Mouse (Mus musculus): ENCODE measurements around the gene Gm28372. TPM values are rescaled to one million over a fixed set of nuclear protein-coding genes. Genes with fewer than 3 reads are reported as not detected.

The Gm28372 gene
- polyA plus RNA-seq, 1 experiment from 2014 or later, result not detected

DNA sequence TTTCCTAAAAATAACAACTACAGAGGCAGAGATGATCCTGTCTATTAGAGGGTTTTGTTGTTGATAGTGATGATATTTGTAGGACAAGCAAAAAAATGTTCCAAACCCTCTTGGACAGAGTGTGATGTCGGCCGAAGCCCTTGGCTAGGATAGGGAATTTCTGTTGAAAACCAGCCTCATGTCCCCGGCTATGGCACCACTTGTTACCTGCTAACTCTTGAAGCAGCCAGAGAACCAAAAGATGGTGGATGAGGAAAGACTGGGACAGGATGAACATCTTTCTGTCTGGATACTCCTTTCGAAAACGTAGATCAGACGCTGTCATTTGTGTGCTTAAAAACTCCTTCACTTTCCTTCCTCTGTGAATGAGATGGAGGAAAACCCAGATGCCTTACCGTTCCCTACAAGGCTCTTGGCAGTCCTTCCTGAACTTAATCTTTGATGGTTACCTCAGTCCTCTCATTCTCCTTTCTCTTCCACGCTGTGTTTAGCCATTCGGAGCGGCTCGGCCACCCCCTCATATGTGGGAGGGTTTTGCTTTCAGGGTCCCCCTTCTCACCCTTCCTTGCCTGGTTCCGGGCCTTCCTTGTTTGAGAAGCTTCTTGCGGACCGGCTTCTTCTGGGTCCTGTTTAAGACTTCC is 46.2 kb downstream of the Gm28372 start:
- peaks cover 35% of the 10 kb centered on the region for H3K4me1 ChIP-seq (replicated peaks; ENCODE audit: control insufficient read depth, insufficient read depth, low read length)

GRCm38 (mm10) chr2:130451727-130452090 is 46.7 kb downstream of the Gm28372 start:
- H3K27me3 ChIP-seq (replicated peaks; ENCODE audit: control insufficient read depth, insufficient read depth, low read length), result no peaks in the 10 kb centered on the region
- no peak overlapping the region for H3K9ac ChIP-seq (ENCODE audit: low read depth, low read length)
- H3K27ac ChIP-seq (ENCODE audit: low read depth, low read length), result no peak overlapping the region
- H3K4me1 ChIP-seq (replicated peaks; ENCODE audit: control insufficient read depth, insufficient read depth, low read length), result peaks cover 35% of the 10 kb centered on the region
- DNase-seq (ENCODE audit: low spot score) (no peak), ATAC-seq (replicated peaks; ENCODE audit: low FRiP score) (no peak)
- WGBS, result 59% methylated on average over 3 of the region's 3 CpGs
- H3K4me3 ChIP-seq (ENCODE audit: low read depth, low read length), result peak overlapping the region; percentile 87; the same call in 1 of the 2 replicates
- H3K9me3 ChIP-seq (ENCODE audit: control insufficient read depth, low read length), result no peaks in the 10 kb centered on the region
- H3K4me2 ChIP-seq, result peak overlapping the region; percentile 95
- H3K36me3 ChIP-seq (ENCODE audit: control insufficient read depth, insufficient read depth, low read length), result no peaks in the 10 kb centered on the region

More for the DNA sequence above, 46.2 kb downstream of the Gm28372 start:
- no peak for DNase-seq (ENCODE audit: low spot score)
- peak overlapping the region; percentile 95 for H3K4me2 ChIP-seq
- H3K4me3 ChIP-seq (ENCODE audit: low read depth, low read length), result peak overlapping the region; percentile 87
- no peaks in the 10 kb centered on the region for H3K36me3 ChIP-seq (ENCODE audit: control insufficient read depth, insufficient read depth, low read length)
- WGBS, result 74% methylated on average over 14 of the region's 14 CpGs
- H3K9ac ChIP-seq (ENCODE audit: low read depth, low read length), result peak overlapping the region; percentile 81
- H3K27ac ChIP-seq (ENCODE audit: low read depth, low read length), result no peak overlapping the region
- no peaks in the 10 kb centered on the region for H3K9me3 ChIP-seq (ENCODE audit: control insufficient read depth, low read length)
- no peaks in the 10 kb centered on the region for H3K27me3 ChIP-seq (replicated peaks; ENCODE audit: control insufficient read depth, insufficient read depth, low read length)
- no peak for ATAC-seq (replicated peaks; ENCODE audit: low FRiP score)

DNA sequence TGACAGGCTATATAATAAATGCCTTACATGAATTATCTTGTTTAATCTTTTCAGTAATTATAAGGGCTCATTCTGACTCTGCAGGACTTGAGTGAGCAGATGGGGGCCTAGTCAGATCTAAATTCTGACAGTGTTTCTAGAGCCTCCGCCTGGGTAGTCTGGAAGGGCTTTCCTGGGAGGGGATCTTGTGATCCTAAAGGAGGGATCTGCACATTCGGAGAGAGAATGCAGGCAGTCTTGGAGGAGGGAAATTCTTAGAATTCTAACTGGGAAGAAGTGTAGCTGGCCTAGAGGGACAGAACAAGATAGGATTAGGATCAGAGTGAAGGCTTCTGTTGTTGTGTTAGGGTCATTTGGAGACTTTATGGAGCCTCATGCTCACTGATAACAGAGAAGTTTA is 47.2 kb downstream of the Gm28372 start:
- Histone ChIP-seq H3K36me3 (ENCODE audit: control insufficient read depth, insufficient read depth, low read length) (no peaks in the 10 kb centered on the region), H3K4me1 (replicated peaks; ENCODE audit: control insufficient read depth, insufficient read depth, low read length) (peaks cover 35% of the 10 kb centered on the region), H3K9ac (ENCODE audit: low read depth, low read length) (no peak overlapping the region), H3K4me2 (peak overlapping the region; percentile 95; the same call in 1 of the 2 replicates), H3K4me3 (ENCODE audit: low read depth, low read length) (no peak overlapping the region), H3K27me3 (replicated peaks; ENCODE audit: control insufficient read depth, insufficient read depth, low read length) (no peaks in the 10 kb centered on the region), H3K27ac (ENCODE audit: low read depth, low read length) (no peak overlapping the region), H3K9me3 (ENCODE audit: control insufficient read depth, low read length) (no peaks in the 10 kb centered on the region)
- ATAC-seq (replicated peaks; ENCODE audit: low FRiP score), result no peak
- 49% methylated on average over 2 of the region's 2 CpGs for WGBS
- no peak for DNase-seq (ENCODE audit: low spot score)

GRCm38 (mm10) chr2:130453421-130453820 is 48.4 kb downstream of the Gm28372 start:
- Histone ChIP-seq H3K27ac (ENCODE audit: low read depth, low read length) (no peak overlapping the region), H3K4me2 (no peak overlapping the region), H3K4me1 (replicated peaks; ENCODE audit: control insufficient read depth, insufficient read depth, low read length) (peaks cover 35% of the 10 kb centered on the region), H3K27me3 (replicated peaks; ENCODE audit: control insufficient read depth, insufficient read depth, low read length) (no peaks in the 10 kb centered on the region), H3K36me3 (ENCODE audit: control insufficient read depth, insufficient read depth, low read length) (no peaks in the 10 kb centered on the region), H3K9me3 (ENCODE audit: control insufficient read depth, low read length) (no peaks in the 10 kb centered on the region), H3K4me3 (ENCODE audit: low read depth, low read length) (no peak overlapping the region), H3K9ac (ENCODE audit: low read depth, low read length) (no peak overlapping the region)
- WGBS, result 73% methylated on average over 6 of the region's 6 CpGs
- DNase-seq (ENCODE audit: low spot score) (no peak), ATAC-seq (replicated peaks; ENCODE audit: low FRiP score) (no peak)

GRCm38 (mm10) chr2:130454748-130455370 is 49.8 kb downstream of the Gm28372 start:
- Histone ChIP-seq H3K4me1 (replicated peaks; ENCODE audit: control insufficient read depth, insufficient read depth, low read length) (peaks cover 28% of the 10 kb centered on the region), H3K9ac (ENCODE audit: low read depth, low read length) (no peak overlapping the region), H3K36me3 (ENCODE audit: control insufficient read depth, insufficient read depth, low read length) (no peaks in the 10 kb centered on the region), H3K4me2 (no peak overlapping the region), H3K4me3 (ENCODE audit: low read depth, low read length) (no peak overlapping the region), H3K27ac (ENCODE audit: low read depth, low read length) (no peak overlapping the region), H3K9me3 (ENCODE audit: control insufficient read depth, low read length) (no peaks in the 10 kb centered on the region), H3K27me3 (replicated peaks; ENCODE audit: control insufficient read depth, insufficient read depth, low read length) (no peaks in the 10 kb centered on the region)
- 74% methylated on average over 6 of the region's 6 CpGs for WGBS
- no peak for ATAC-seq (replicated peaks; ENCODE audit: low FRiP score)
- DNase-seq (ENCODE audit: low spot score), result no peak

Other genes starting within 250 kb of the Gm28372 start
- gene Snrpb, start 225.8 kb upstream of the Gm28372 start, polyA plus RNA-seq (2014; fragmentation: Nextera tagmentation; extraction: Ambion mirVana), result 633 and 668 TPM in 2 replicates
- gene Tmc2, start 210.0 kb upstream of the Gm28372 start, polyA plus RNA-seq (2014; fragmentation: Nextera tagmentation; extraction: Ambion mirVana), result 0.09 and 0.11 TPM in 2 replicates
- 516 and 536 TPM in 2 replicates for gene Nop56, start 130.8 kb upstream of the Gm28372 start, polyA plus RNA-seq (2014; fragmentation: Nextera tagmentation; extraction: Ambion mirVana)
- 184 and 188 TPM in 2 replicates for gene Idh3b, start 120.7 kb upstream of the Gm28372 start, polyA plus RNA-seq (2014; fragmentation: Nextera tagmentation; extraction: Ambion mirVana)
- gene Ebf4, start 110.1 kb upstream of the Gm28372 start, polyA plus RNA-seq (2014; fragmentation: Nextera tagmentation; extraction: Ambion mirVana), result 0.78 and 0.81 TPM in 2 replicates
- 24.3 and 26.3 TPM in 2 replicates for gene Cpxm1, start 7.7 kb upstream of the Gm28372 start, polyA plus RNA-seq (2014; fragmentation: Nextera tagmentation; extraction: Ambion mirVana)
- not detected in 2 replicates for gene 1700020A23Rik, start within 50 bp of the Gm28372 start, polyA plus RNA-seq (2014; fragmentation: Nextera tagmentation; extraction: Ambion mirVana)
- not detected in 2 replicates for gene Tmem239, start 1.2 kb downstream of the Gm28372 start, polyA plus RNA-seq (2014; fragmentation: Nextera tagmentation; extraction: Ambion mirVana)
- 69.6 and 80.5 TPM in 2 replicates for gene Vps16, start 19.1 kb downstream of the Gm28372 start, polyA plus RNA-seq (2014; fragmentation: Nextera tagmentation; extraction: Ambion mirVana)
- 7.6 and 7.8 TPM in 2 replicates for gene Pced1a, start 19.5 kb downstream of the Gm28372 start, polyA plus RNA-seq (2014; fragmentation: Nextera tagmentation; extraction: Ambion mirVana)
- gene Ptpra, start 45.0 kb downstream of the Gm28372 start, polyA plus RNA-seq (2014; fragmentation: Nextera tagmentation; extraction: Ambion mirVana), result 66.2 and 69.7 TPM in 2 replicates
- gene Mrps26, start 158.5 kb downstream of the Gm28372 start, polyA plus RNA-seq (2014; fragmentation: Nextera tagmentation; extraction: Ambion mirVana), result 119 and 122 TPM in 2 replicates
- not detected in 2 replicates for gene Oxt, start 170.9 kb downstream of the Gm28372 start, polyA plus RNA-seq (2014; fragmentation: Nextera tagmentation; extraction: Ambion mirVana)
- not detected in 2 replicates for gene Avp, start 177.3 kb downstream of the Gm28372 start, polyA plus RNA-seq (2014; fragmentation: Nextera tagmentation; extraction: Ambion mirVana)
- gene Fastkd5, start 224.8 kb downstream of the Gm28372 start, polyA plus RNA-seq (2014; fragmentation: Nextera tagmentation; extraction: Ambion mirVana), result 26.3 and 30.8 TPM in 2 replicates
- gene Ubox5, start 224.8 kb downstream of the Gm28372 start, polyA plus RNA-seq (2014; fragmentation: Nextera tagmentation; extraction: Ambion mirVana), result 14.4 and 14.8 TPM in 2 replicates
- 0.36 and 0.38 TPM in 2 replicates for gene Lzts3, start 237.6 kb downstream of the Gm28372 start, polyA plus RNA-seq (2014; fragmentation: Nextera tagmentation; extraction: Ambion mirVana)

All from liver, embryonic 11.5 days (tissue).